Mouse (Mus musculus) CH12.LX (cell line): ENCODE measurements around the gene Tln2. TPM values are rescaled to one million over a fixed set of nuclear protein-coding genes. Genes with fewer than 3 reads are reported as not detected.

Experiments
- DNase-seq: peaks from one replicate; pipeline ENCODE4 v3.0.0-alpha.2; 2013; ENCODE audit errors: extremely low read depth
- H3K27ac ChIP-seq: 2 replicates; pipeline ENCODE4 v1.5.1; 2012; ENCODE audit warnings: low read depth, mild to moderate bottlenecking, control low read depth, moderate library complexity; ENCODE audit not compliant: insufficient read depth
- H3K27me3 ChIP-seq: replicated peaks from 2 replicates; pipeline ENCODE3; 2012; ENCODE audit warnings: inconsistent platforms
- H3K36me3 ChIP-seq, 2 experiments: replicated peaks in 1 of 2; 2 replicates each; pipeline versions ENCODE3 to v1.6.1; 2012; ENCODE audit warnings: inconsistent platforms in 1 of 2, low read length in 1 of 2, mild to moderate bottlenecking in 1 of 2, mixed read lengths in 1 of 2, moderate library complexity in 1 of 2; ENCODE audit not compliant: control insufficient read depth in 1 of 2, insufficient read depth in 1 of 2
- H3K4me1 ChIP-seq, 2 experiments: 2 replicates each; pipeline ENCODE4 v1.6.1; 2012; ENCODE audit warnings: inconsistent platforms in 1 of 2, moderate library complexity in 1 of 2; ENCODE audit not compliant: insufficient read depth in 2 of 2, control insufficient read depth in 1 of 2
- H3K4me2 ChIP-seq: 2 replicates; pipeline ENCODE4 v1.6.1; 2012; ENCODE audit warnings: low read depth, mild to moderate bottlenecking, control low read depth; ENCODE audit not compliant: poor library complexity, insufficient read depth, severe bottlenecking
- H3K4me3 ChIP-seq, 3 experiments: fragments of 150-350 bp in 1 of 3; sonication (generic) in 1 of 3; replicated peaks in 1 of 3; 2 replicates each; pipeline versions ENCODE3 to v1.5.1; 2011 to 2012; ENCODE audit warnings: low read depth in 2 of 3, low read length in 2 of 3, mild to moderate bottlenecking in 2 of 3, moderate library complexity in 2 of 3, control low read depth in 1 of 3, improper control_type of control experiment in 1 of 3, inconsistent platforms in 1 of 3, mixed read lengths in 1 of 3; ENCODE audit not compliant: poor library complexity in 1 of 3
- H3K79me2 ChIP-seq: replicated peaks from 2 replicates; pipeline ENCODE4 v1.6.1; 2012; ENCODE audit warnings: mild to moderate bottlenecking, moderate library complexity; ENCODE audit not compliant: control insufficient read depth, poor library complexity, insufficient read depth, severe bottlenecking; ENCODE audit errors: extremely low read depth
- H3K9ac ChIP-seq: 2 replicates; pipeline ENCODE4 v1.6.1; 2012; ENCODE audit warnings: low read depth, mild to moderate bottlenecking, control low read depth, moderate library complexity; ENCODE audit not compliant: insufficient read depth
- H3K9me3 ChIP-seq: replicated peaks from 2 replicates; pipeline ENCODE3; 2012; ENCODE audit warnings: low read length, inconsistent platforms, mixed read lengths
- BHLHE40 ChIP-seq: IDR thresholded peaks from 2 replicates; pipeline ENCODE4 v1.6.1; 2011; ENCODE audit warnings: mild to moderate bottlenecking, low read depth, low read length, improper control_type of control experiment
- CHD1 ChIP-seq: IDR thresholded peaks from 2 replicates; pipeline ENCODE4 v1.6.1; 2012; ENCODE audit warnings: low read depth, low read length, improper control_type of control experiment, inconsistent platforms
- CHD2 ChIP-seq: IDR thresholded peaks from 2 replicates; pipeline ENCODE4 v1.6.1; 2011; ENCODE audit warnings: low read length, improper control_type of control experiment
- CTCF ChIP-seq, 2 experiments: IDR thresholded peaks in 1 of 2; conservative IDR thresholded peaks in 1 of 2; 2 replicates each; pipeline ENCODE4 v1.5.1; 2011 to 2012; ENCODE audit warnings: low read depth in 2 of 2, low read length in 2 of 2, improper control_type of control experiment in 1 of 2, inconsistent platforms in 1 of 2, mild to moderate bottlenecking in 1 of 2, moderate library complexity in 1 of 2
- ETS1 ChIP-seq: conservative IDR thresholded peaks from 2 replicates; pipeline ENCODE4 v1.6.1; 2012; ENCODE audit warnings: low read depth, mild to moderate bottlenecking, inconsistent platforms, low read length, improper control_type of control experiment, moderate library complexity
- GABPA ChIP-seq: IDR thresholded peaks from 2 replicates; pipeline ENCODE4 v1.6.1; 2012; ENCODE audit warnings: low read depth, low read length, improper control_type of control experiment, inconsistent platforms; ENCODE audit not compliant: insufficient replicate concordance
- IRF4 ChIP-seq: IDR thresholded peaks from 2 replicates; pipeline ENCODE4 v1.6.1; 2014; ENCODE audit warnings: low read depth, mild to moderate bottlenecking, inconsistent platforms, low read length, improper control_type of control experiment
- JUN ChIP-seq: IDR thresholded peaks from 2 replicates; pipeline ENCODE4 v1.6.1; 2011; ENCODE audit warnings: low read depth, mild to moderate bottlenecking, low read length, improper control_type of control experiment, moderate library complexity; ENCODE audit not compliant: insufficient read depth
- KAT2A ChIP-seq: IDR thresholded peaks from 2 replicates; pipeline ENCODE4 v1.6.1; 2012; ENCODE audit warnings: low read length, improper control_type of control experiment, inconsistent platforms; ENCODE audit not compliant: insufficient replicate concordance
- MAFK ChIP-seq: IDR thresholded peaks from 2 replicates; pipeline ENCODE4 v1.6.1; 2011; ENCODE audit warnings: low read length, improper control_type of control experiment; ENCODE audit not compliant: insufficient replicate concordance
- MAX ChIP-seq: IDR thresholded peaks from 2 replicates; pipeline ENCODE4 v1.6.1; 2011; ENCODE audit warnings: low read length, improper control_type of control experiment
- MEF2A ChIP-seq: IDR thresholded peaks from 2 replicates; pipeline ENCODE4 v1.6.1; 2014; ENCODE audit warnings: low read depth, mild to moderate bottlenecking, inconsistent platforms, low read length, improper control_type of control experiment, borderline replicate concordance
- MXI1 ChIP-seq: IDR thresholded peaks from 2 replicates; pipeline ENCODE4 v1.6.1; 2011; ENCODE audit warnings: mild to moderate bottlenecking, low read depth, low read length, improper control_type of control experiment
- MYC ChIP-seq: IDR thresholded peaks from 2 replicates; pipeline ENCODE4 v1.6.1; 2011; ENCODE audit warnings: low read depth, mild to moderate bottlenecking, improper control_type of control experiment, low read length
- NELFE ChIP-seq: IDR thresholded peaks from 2 replicates; pipeline ENCODE4 v1.6.1; 2011; ENCODE audit warnings: low read depth, low read length, improper control_type of control experiment
- PAX5 ChIP-seq: IDR thresholded peaks from 2 replicates; pipeline ENCODE4 v1.6.1; 2012; ENCODE audit warnings: low read length, inconsistent platforms, mixed read lengths
- POLR2AphosphoS2 ChIP-seq: IDR thresholded peaks from 2 replicates; pipeline ENCODE4 v1.6.1; 2011; ENCODE audit warnings: low read depth, low read length, improper control_type of control experiment
- RAD21 ChIP-seq: IDR thresholded peaks from 2 replicates; pipeline ENCODE4 v1.6.1; 2011; ENCODE audit warnings: low read depth, mild to moderate bottlenecking, low read length, improper control_type of control experiment, moderate library complexity
- SIN3A ChIP-seq: IDR thresholded peaks from 2 replicates; pipeline ENCODE4 v1.6.1; 2012; ENCODE audit warnings: low read length, improper control_type of control experiment, inconsistent platforms
- TBP ChIP-seq: conservative IDR thresholded peaks from 2 replicates; pipeline ENCODE4 v1.6.1; 2011; ENCODE audit warnings: low read depth, low read length, improper control_type of control experiment
- TCF12 ChIP-seq: IDR thresholded peaks from 2 replicates; pipeline ENCODE4 v1.6.1; 2014; ENCODE audit warnings: low read depth, mild to moderate bottlenecking, inconsistent platforms, low read length, improper control_type of control experiment
- UBTF ChIP-seq: IDR thresholded peaks from 2 replicates; pipeline ENCODE4 v1.6.1; 2012; ENCODE audit warnings: low read depth, mild to moderate bottlenecking, inconsistent platforms, low read length, improper control_type of control experiment, moderate library complexity
- ZKSCAN1 ChIP-seq: IDR thresholded peaks from 2 replicates; pipeline ENCODE4 v1.6.1; 2012; ENCODE audit warnings: low read depth, inconsistent platforms, low read length, improper control_type of control experiment, borderline replicate concordance
- ZNF384 ChIP-seq: IDR thresholded peaks from 2 replicates; pipeline ENCODE4 v1.6.1; 2012; ENCODE audit warnings: low read depth, low read length, improper control_type of control experiment, inconsistent platforms
- dilution Hi-C: fragments of 300-500 bp; cut with MboI; formaldehyde crosslinking; loops from 2 replicates; pipeline ENCODE4 v1.14.3; 2020; ENCODE audit warnings: low sequenced_read_pairs; ENCODE audit not compliant: extremely low pct_unique_long_range_greater_than_20kb, extremely low pct_ligation_motif_present
- in situ Hi-C: fragments of 300-500 bp; cut with MboI; formaldehyde crosslinking; loops from 3 replicates; pipeline ENCODE4 v1.14.3; 2019; ENCODE audit warnings: low sequenced_read_pairs, low pct_ligation_motif_present, low pct_unique_long_range_greater_than_20kb, mixed read lengths
- polyA plus RNA-seq: library from polyadenylated mRNA; unstranded; fragments of >175 nt; gene quantifications from 2 replicates; pipeline ENCODE4 v1.2.1, GENCODE M21; 2012; ENCODE audit warnings: low read depth; ENCODE audit not compliant: insufficient read length
- total RNA-seq, 2 experiments: library from RNA; depleted of rRNA; stranded (reverse); fragments of 300-350 nt in 1 of 2; fragments of >200 nt in 1 of 2; gene quantifications; 2 replicates each; pipeline ENCODE4 v1.2.3; 2012 to 2014

Tln2 gene
- total RNA-seq (2012; rRNA removed) (4.4 TPM in 2 replicates), total RNA-seq (2014; rRNA removed) (2.2 and 2.6 TPM in 2 replicates), polyA plus RNA-seq (3.3 and 4.4 TPM in 2 replicates)

DNA sequence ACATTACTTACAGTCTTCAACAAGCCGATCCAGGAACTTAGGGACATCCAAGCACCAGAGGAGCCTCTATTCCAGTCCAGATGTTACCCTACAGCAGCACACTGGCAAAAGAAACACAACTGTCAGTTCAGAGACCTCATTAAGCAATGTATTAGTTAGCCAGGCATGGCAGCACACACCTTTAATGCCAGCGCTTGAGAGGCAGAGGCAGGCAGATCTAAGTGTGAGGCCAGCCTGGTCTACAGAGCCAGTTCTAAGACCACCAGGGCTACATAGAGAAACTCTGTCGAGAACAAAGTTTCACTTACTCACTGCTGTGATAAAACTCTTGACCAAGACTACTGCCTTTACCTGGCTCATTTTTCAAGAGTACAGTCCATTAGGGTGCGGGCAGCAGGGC is at the start of gene Tln2:
Gene Tln2 (minus strand): TSS at position 101 of the 400 bp plus-strand sequence.
- H3K9me3 ChIP-seq: peaks cover 2% of the 10 kb centered on the region
- TF ChIP-seq MXI1: no peak
- TF ChIP-seq IRF4: no peak
- TF ChIP-seq CHD2: no peak
- TF ChIP-seq MAX: no peak
- TF ChIP-seq UBTF: no peak
- TF ChIP-seq MEF2A: no peak
- no peak for TF ChIP-seq TBP
- TF ChIP-seq ZNF384: no peak
- TF ChIP-seq NELFE: no peak
- no peak for TF ChIP-seq ZKSCAN1
- TF ChIP-seq MAFK: no peak
- no peak for TF ChIP-seq CHD1
- TF ChIP-seq MYC: no peak
- no peak within 1 kb of the TSS for H3K4me2 ChIP-seq
- in situ Hi-C loops: no loop called here
- no peaks in the 10 kb centered on the region for H3K4me1 ChIP-seq
- dilution Hi-C loops: no loop called here
- no peak for DNase-seq
- H3K4me3 ChIP-seq: no peak within 1 kb of the TSS
- no peak within 1 kb of the TSS for H3K9ac ChIP-seq
- no peaks in the 10 kb centered on the region for H3K36me3 ChIP-seq
- H3K79me2 ChIP-seq: no peaks in the 10 kb centered on the region
- H3K27me3 ChIP-seq: no peaks in the 10 kb centered on the region
- H3K27ac ChIP-seq: no peak within 1 kb of the TSS

DNA sequence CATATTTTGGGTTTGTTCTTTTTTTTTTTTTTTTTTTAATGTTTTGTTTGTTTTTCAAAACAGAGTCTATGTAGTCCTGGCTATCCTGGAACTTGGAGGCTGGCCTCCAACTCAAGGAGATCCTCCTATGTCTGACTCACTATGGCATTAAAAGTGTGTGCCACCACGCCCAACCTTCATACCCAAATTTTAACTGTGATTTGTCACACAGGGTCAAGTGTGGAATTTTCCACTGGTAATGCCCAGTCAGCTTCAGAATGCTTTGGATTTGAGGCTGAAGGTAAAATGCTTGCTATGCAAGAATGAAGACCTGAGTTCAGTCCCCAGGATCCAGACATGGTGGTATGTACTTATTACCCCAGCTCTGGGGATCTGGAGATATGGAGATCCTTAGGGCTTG is 49.7 kb upstream of the Tln2 start:
- H3K4me1 ChIP-seq: no peaks in the 10 kb centered on the region
- no peaks in the 10 kb centered on the region for H3K27me3 ChIP-seq
- dilution Hi-C loops (no loop called here), in situ Hi-C loops (no loop called here)
- no peaks in the 10 kb centered on the region for H3K9me3 ChIP-seq
- no peaks in the 10 kb centered on the region for H3K79me2 ChIP-seq
- TF ChIP-seq ZKSCAN1 (no peak), POLR2AphosphoS2 (no peak), PAX5 (no peak), TCF12 (no peak), UBTF (no peak), RAD21 (no peak), JUN (no peak), ETS1 (no peak), KAT2A (no peak), GABPA (no peak), MAFK (no peak), SIN3A (no peak), BHLHE40 (no peak), CHD1 (no peak), CTCF (conservative IDR thresholded peaks at IDR 0.05 in 1 of 2, IDR thresholded peaks at IDR 0.05 in 1 of 2; ENCODE audit: low read depth in 2 of 2, low read length in 2 of 2) (no peak), ZNF384 (no peak)
- no peak overlapping the region for H3K4me3 ChIP-seq
- H3K9ac ChIP-seq: no peak overlapping the region
- H3K4me2 ChIP-seq: no peak overlapping the region
- no peak for DNase-seq
- no peaks in the 10 kb centered on the region for H3K36me3 ChIP-seq
- H3K27ac ChIP-seq: no peak overlapping the region
